Mouse (Mus musculus) megakaryocyte-erythroid progenitor cell, adult 5 weeks (primary cell): ENCODE results near the gene Eif3g. TPM values are rescaled to one million over a fixed set of nuclear protein-coding genes. Genes with fewer than 3 reads are reported as not detected.

Experiments
- polyA plus RNA-seq: library from polyadenylated mRNA; stranded (reverse); fragments of >175 nt; gene quantifications from 2 replicates; pipeline ENCODE4 v1.2.3, GENCODE M21; 2012

Eif3g gene
- polyA plus RNA-seq, result 554 and 634 TPM in 2 replicates

GRCm38 (mm10) chr9:20898511-20899073 lies at the start of gene Eif3g:
TSS of gene Eif3g (minus strand) at chr9:20898623.

GRCm38 (mm10) chr9:20887704-20888385 lies 10.6 kb downstream of the Eif3g start, which contains the start of gene Ppan:
TSS of gene Ppan (plus strand) at chr9:20888175.

GRCm38 (mm10) chr9:20879097-20879792 lies 19.2 kb downstream of the Eif3g start, which contains the start of gene Angptl6:
TSS of gene Angptl6 (minus strand) at chr9:20879727.

GRCm38 (mm10) chr9:20868448-20869001 lies 29.9 kb downstream of the Eif3g start, which contains the start of gene A230050P20Rik:
TSS of gene A230050P20Rik (plus strand) at chr9:20868642.

Other genes starting within 250 kb of the Eif3g start
- 23.0 and 26.3 TPM in 2 replicates for gene Pin1, start 246.5 kb downstream of the Eif3g start, polyA plus RNA-seq
- 0.13 TPM in 2 replicates for gene Olfm2, start 152.3 kb downstream of the Eif3g start, polyA plus RNA-seq
- gene Col5a3, start 83.6 kb downstream of the Eif3g start, polyA plus RNA-seq, result 0.70 and 2.1 TPM in 2 replicates
- gene Rdh8, start 80.1 kb downstream of the Eif3g start, polyA plus RNA-seq, result not detected in 2 replicates
- 124 and 174 TPM in 2 replicates for gene A230050P20Rik, start 30.0 kb downstream of the Eif3g start, polyA plus RNA-seq
- 2.7 and 4.1 TPM in 2 replicates for gene Angptl6, start 18.9 kb downstream of the Eif3g start, polyA plus RNA-seq
- gene Ppan, start 10.4 kb downstream of the Eif3g start, polyA plus RNA-seq, result 281 and 400 TPM in 2 replicates
- 124 and 137 TPM in 2 replicates for gene Dnmt1, start 61.3 kb upstream of the Eif3g start, polyA plus RNA-seq
- 4.0 and 5.2 TPM in 2 replicates for gene S1pr2, start 78.2 kb upstream of the Eif3g start, polyA plus RNA-seq
- 111 and 114 TPM in 2 replicates for gene Mrpl4, start 104.1 kb upstream of the Eif3g start, polyA plus RNA-seq
- 23.4 and 36.2 TPM in 2 replicates for gene Icam1, start 117.4 kb upstream of the Eif3g start, polyA plus RNA-seq
- 21.8 and 32.7 TPM in 2 replicates for gene Icam4, start 130.8 kb upstream of the Eif3g start, polyA plus RNA-seq
- 0.32 and 0.57 TPM in 2 replicates for gene Icam5, start 133.4 kb upstream of the Eif3g start, polyA plus RNA-seq
- gene Zglp1, start 168.5 kb upstream of the Eif3g start, polyA plus RNA-seq, result 3.1 and 7.5 TPM in 2 replicates
- gene Gm49373, start 174.5 kb upstream of the Eif3g start, polyA plus RNA-seq, result 1.6 and 2.0 TPM in 2 replicates
- 26.8 and 32.5 TPM in 2 replicates for gene Fdx1l, start 175.0 kb upstream of the Eif3g start, polyA plus RNA-seq
- gene Gm38431, start 193.4 kb upstream of the Eif3g start, polyA plus RNA-seq, result 283 and 327 TPM in 2 replicates
- 94.4 and 110 TPM in 2 replicates for gene Raver1, start 193.4 kb upstream of the Eif3g start, polyA plus RNA-seq
- 36.6 and 36.8 TPM in 2 replicates for gene Tyk2, start 232.6 kb upstream of the Eif3g start, polyA plus RNA-seq